Mouse (Mus musculus) central nervous system, embryonic 14 days (tissue): ENCODE data around the gene Nkx2-5. TPM values are rescaled to one million over a fixed set of nuclear protein-coding genes. Genes with fewer than 3 reads are reported as not detected.

Source experiments
- polyA plus RNA-seq: library from polyadenylated mRNA; depleted of rRNA; stranded (reverse); fragments of >200 nt; gene quantifications from 2 replicates; pipeline ENCODE4 v1.2.3, GENCODE M21; 2012; rRNA removed

The Nkx2-5 gene
- polyA plus RNA-seq, result 0.08 TPM in 1 of 2 replicates, not detected in the other

DNA sequence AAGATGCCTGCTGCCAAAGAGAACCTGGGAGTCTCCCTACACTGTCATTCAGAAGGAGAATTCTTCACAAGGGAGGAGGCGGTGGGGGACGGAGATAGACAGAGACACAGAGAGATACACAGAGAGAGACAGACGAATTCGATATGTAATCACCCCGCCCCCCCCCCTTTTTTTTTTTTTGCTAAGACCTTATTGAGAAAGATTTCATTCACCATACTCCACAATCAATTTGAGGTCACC lies at the start of gene Nkx2-5:
TSS of gene Nkx2-5 (minus strand) at position 101 of the 240 bp plus-strand sequence.

Other genes with a start within 250 kb of the Nkx2-5 start
- 115 and 124 TPM in 2 replicates for gene Atp6v0e, start 181.8 kb downstream of the Nkx2-5 start, polyA plus RNA-seq
- gene Crebrf, start 129.4 kb downstream of the Nkx2-5 start, polyA plus RNA-seq, result 8.7 and 9.2 TPM in 2 replicates
- gene Bnip1, start 63.9 kb downstream of the Nkx2-5 start, polyA plus RNA-seq, result 41.7 and 46.5 TPM in 2 replicates
- 16.2 and 18.3 TPM in 2 replicates for gene Kifc5b, start 72.1 kb upstream of the Nkx2-5 start, polyA plus RNA-seq
- 51.7 and 59.2 TPM in 2 replicates for gene Phf1, start 88.0 kb upstream of the Nkx2-5 start, polyA plus RNA-seq
- 111 and 114 TPM in 2 replicates for gene Cuta, start 94.6 kb upstream of the Nkx2-5 start, polyA plus RNA-seq
- 112 and 113 TPM in 2 replicates for gene Syngap1, start 96.2 kb upstream of the Nkx2-5 start, polyA plus RNA-seq
- gene Zbtb9, start 128.2 kb upstream of the Nkx2-5 start, polyA plus RNA-seq, result 22.9 and 25.2 TPM in 2 replicates
- gene Bak1, start 184.0 kb upstream of the Nkx2-5 start, polyA plus RNA-seq, result 26.3 and 33.4 TPM in 2 replicates
- gene Itpr3, start 212.3 kb upstream of the Nkx2-5 start, polyA plus RNA-seq, result 2.1 and 4.4 TPM in 2 replicates